Mouse (Mus musculus) heart, adult 2 months (tissue): ENCODE data around the gene Ginm1.

Experiments used
- EP300 ChIP-seq: fragments of 200-500 bp; IDR thresholded peaks from 2 replicates; pipeline ENCODE4 v1.6.1; 2011; ENCODE audit warnings: low read depth, low read length, control low read depth; ENCODE audit not compliant: insufficient read depth
- POLR2A ChIP-seq: fragments of 200-500 bp; IDR thresholded peaks from 2 replicates; pipeline ENCODE4 v1.6.1; 2011; ENCODE audit warnings: mild to moderate bottlenecking, low read depth, low read length, control low read depth; ENCODE audit not compliant: insufficient read depth

GRCm38 (mm10) chr10:7819156-7819555 is 26.5 kb upstream of the Ginm1 start:
- TF ChIP-seq EP300 = no peak
- TF ChIP-seq POLR2A = no peak
